Mouse (Mus musculus) thymus, adult 2 months (tissue): ENCODE measurements around the gene Myadm.

Experiments used
- CTCF ChIP-seq: fragments of 200-500 bp; IDR thresholded peaks from 2 replicates; pipeline ENCODE4 v1.5.1; 2012; ENCODE audit warnings: mild to moderate bottlenecking, control low read depth, low read length, moderate library complexity, borderline replicate concordance; ENCODE audit not compliant: control insufficient read depth, poor library complexity, insufficient read depth; ENCODE audit errors: extremely low read depth
- POLR2A ChIP-seq: fragments of 200-500 bp; IDR thresholded peaks from 2 replicates; pipeline ENCODE4 v1.6.1; 2012; ENCODE audit warnings: mild to moderate bottlenecking, low read length, control low read depth, moderate library complexity; ENCODE audit not compliant: control insufficient read depth, poor library complexity, insufficient read depth; ENCODE audit errors: extremely low read depth

DNA sequence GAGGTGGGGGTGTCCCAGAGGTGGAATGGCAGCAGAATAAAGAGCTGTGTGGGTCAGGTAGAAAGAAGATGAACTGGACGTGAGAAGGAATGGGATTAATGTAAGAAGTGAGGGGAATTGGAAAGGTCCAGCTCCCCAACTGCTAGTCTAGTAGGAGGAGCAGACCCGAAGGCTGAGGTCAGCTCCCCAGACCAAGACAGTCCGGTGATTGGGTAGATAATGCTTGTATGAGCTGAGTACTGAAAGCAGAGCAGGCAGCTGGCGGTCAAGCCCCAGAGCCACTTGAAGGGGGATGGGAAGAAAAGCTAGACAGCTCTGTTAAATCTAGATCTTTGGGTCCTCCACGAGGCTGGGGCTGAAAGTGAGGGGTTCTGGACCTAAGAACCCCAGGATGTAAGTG is 44.7 kb downstream of the Myadm start:
- no peak for TF ChIP-seq CTCF
- TF ChIP-seq POLR2A: no peak
